Mouse (Mus musculus) megakaryocyte, embryonic 14.5 days (primary cell): Measurements from ENCODE around the gene Myof. TPM values are rescaled to one million over a fixed set of nuclear protein-coding genes. Genes with fewer than 3 reads are reported as not detected.

Source experiments
- H3K27me3 ChIP-seq: replicated peaks from 2 replicates; pipeline ENCODE3; 2012; ENCODE audit warnings: inconsistent platforms
- H3K36me3 ChIP-seq: replicated peaks from 2 replicates; pipeline ENCODE3; 2012; ENCODE audit warnings: low read length, inconsistent platforms, mixed read lengths
- H3K4me1 ChIP-seq: 2 replicates; pipeline ENCODE4 v1.6.1; 2012; ENCODE audit warnings: inconsistent platforms
- H3K4me3 ChIP-seq: replicated peaks from 2 replicates; pipeline ENCODE3; 2012; ENCODE audit warnings: moderate library complexity, mild to moderate bottlenecking, inconsistent platforms
- H3K9me3 ChIP-seq: 2 replicates; pipeline ENCODE4 v1.6.1; 2012; ENCODE audit warnings: inconsistent platforms
- FLI1 ChIP-seq: IDR thresholded peaks from 2 replicates; pipeline ENCODE4 v1.6.1; 2012; ENCODE audit warnings: low read length, inconsistent platforms, mixed read lengths
- GATA1 ChIP-seq: IDR thresholded peaks from 3 replicates; pipeline ENCODE4 v1.6.1; 2012; ENCODE audit warnings: mixed read lengths, low read length, inconsistent platforms, borderline replicate concordance
- polyA plus RNA-seq: library from polyadenylated mRNA; stranded (reverse); fragments of >175 nt; gene quantifications from 2 replicates; pipeline ENCODE4 v1.2.3, GENCODE M21; 2012; ENCODE audit warnings: low replicate concordance; ENCODE audit not compliant: insufficient read depth

The Myof gene
- polyA plus RNA-seq, 1 experiment: 6.2 TPM

DNA sequence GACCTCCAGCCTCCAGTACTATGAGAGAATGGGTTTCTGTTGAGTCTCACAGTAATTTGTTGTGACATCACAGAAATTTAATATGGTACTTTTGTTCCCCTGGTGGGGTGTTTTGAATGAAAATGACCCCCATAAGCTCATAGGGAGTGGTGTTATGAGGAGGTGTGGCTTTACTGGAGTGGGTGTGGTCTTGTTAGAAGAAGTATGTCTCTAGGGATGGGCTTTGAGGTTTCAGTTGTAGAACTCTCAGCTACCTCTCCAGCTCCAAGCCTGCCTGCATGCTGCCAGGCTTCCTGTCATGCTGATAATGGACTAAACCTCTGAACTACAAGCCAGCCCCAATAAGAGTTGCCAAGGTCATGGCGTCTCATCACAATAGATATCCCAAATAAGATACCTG lies 6.3 kb upstream of the Myof start:
- peaks cover 35% of the 10 kb centered on the region for H3K27me3 ChIP-seq
- TF ChIP-seq GATA1 (no peak), FLI1 (no peak)
- H3K9me3 ChIP-seq: peaks cover 7% of the 10 kb centered on the region
- peaks cover 8% of the 10 kb centered on the region for H3K4me1 ChIP-seq
- H3K36me3 ChIP-seq: no peaks in the 10 kb centered on the region
- no peak overlapping the region for H3K4me3 ChIP-seq

DNA sequence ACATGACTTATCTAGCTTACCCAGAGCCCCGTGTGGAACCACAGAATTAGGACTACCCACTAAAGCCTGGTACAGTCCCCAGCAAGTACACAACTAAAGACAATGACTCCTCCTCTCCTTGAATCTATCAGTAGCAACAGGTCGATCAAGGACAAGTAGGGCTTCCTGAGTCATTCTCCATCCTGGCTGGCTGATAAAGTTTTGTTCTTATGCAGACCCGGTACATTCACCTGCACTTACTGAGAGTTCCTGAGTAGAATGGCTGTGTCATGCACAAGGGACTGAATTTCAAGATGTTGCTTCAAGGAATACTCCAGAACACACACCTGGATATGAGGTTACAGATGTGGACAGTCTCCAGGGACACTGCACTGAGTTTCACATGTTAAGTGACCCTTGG lies 1.8 kb upstream of the Myof start:
- no peak for TF ChIP-seq FLI1
- TF ChIP-seq GATA1: no peak
- Histone ChIP-seq H3K27me3 (peaks cover 64% of the 10 kb centered on the region), H3K9me3 (peaks cover 9% of the 10 kb centered on the region), H3K36me3 (no peaks in the 10 kb centered on the region), H3K4me1 (peaks cover 7% of the 10 kb centered on the region), H3K4me3 (no peak overlapping the region)

- TF ChIP-seq FLI1 (no peak), GATA1 (no peak)
- peaks cover 75% of the 10 kb centered on the region for H3K27me3 ChIP-seq
- H3K36me3 ChIP-seq: no peaks in the 10 kb centered on the region
- peaks cover 7% of the 10 kb centered on the region for H3K4me1 ChIP-seq
- peak overlapping the region; percentile 53 for H3K4me3 ChIP-seq
- H3K9me3 ChIP-seq: peaks cover 9% of the 10 kb centered on the region
Observed at GRCm38 (mm10) chr19:38042261-38042722, 1.1 kb downstream of the Myof start.

GRCm38 (mm10) chr19:38038267-38038666 lies 5.1 kb downstream of the Myof start:
- H3K36me3 ChIP-seq: no peaks in the 10 kb centered on the region
- H3K9me3 ChIP-seq: no peaks in the 10 kb centered on the region
- peaks cover 83% of the 10 kb centered on the region for H3K27me3 ChIP-seq
- peaks cover 9% of the 10 kb centered on the region for H3K4me1 ChIP-seq
- no peak overlapping the region for H3K4me3 ChIP-seq
- TF ChIP-seq GATA1 (no peak), FLI1 (no peak)

GRCm38 (mm10) chr19:38035766-38036165 lies 7.6 kb downstream of the Myof start:
- Histone ChIP-seq H3K36me3 (no peaks in the 10 kb centered on the region), H3K27me3 (peaks cover 72% of the 10 kb centered on the region), H3K9me3 (no peaks in the 10 kb centered on the region), H3K4me3 (no peak overlapping the region), H3K4me1 (peaks cover 13% of the 10 kb centered on the region)
- no peak for TF ChIP-seq GATA1
- TF ChIP-seq FLI1: no peak

GRCm38 (mm10) chr19:38034696-38035095 lies 8.7 kb downstream of the Myof start:
- TF ChIP-seq GATA1: no peak
- H3K27me3 ChIP-seq: peaks cover 62% of the 10 kb centered on the region

GRCm38 (mm10) chr19:38033735-38034057 lies 9.7 kb downstream of the Myof start:
- Histone ChIP-seq H3K27me3 (peaks cover 57% of the 10 kb centered on the region), H3K4me1 (peaks cover 13% of the 10 kb centered on the region), H3K9me3 (no peaks in the 10 kb centered on the region), H3K4me3 (peak overlapping the region; percentile 54), H3K36me3 (no peaks in the 10 kb centered on the region)
- no peak for TF ChIP-seq FLI1
- TF ChIP-seq GATA1: no peak

More at GRCm38 (mm10) chr19:38034696-38035095, 8.7 kb downstream of the Myof start:
- Histone ChIP-seq H3K4me1 (peaks cover 13% of the 10 kb centered on the region), H3K4me3 (no peak overlapping the region), H3K36me3 (no peaks in the 10 kb centered on the region), H3K9me3 (no peaks in the 10 kb centered on the region)

- Histone ChIP-seq H3K4me3 (peak overlapping the region; percentile 54), H3K36me3 (no peaks in the 10 kb centered on the region), H3K9me3 (no peaks in the 10 kb centered on the region), H3K27me3 (peaks cover 52% of the 10 kb centered on the region), H3K4me1 (peaks cover 13% of the 10 kb centered on the region)
- no peak for TF ChIP-seq GATA1
- no peak for TF ChIP-seq FLI1
Observed at GRCm38 (mm10) chr19:38032993-38033734, 10.2 kb downstream of the Myof start.

- Histone ChIP-seq H3K4me1 (peaks cover 13% of the 10 kb centered on the region), H3K9me3 (no peaks in the 10 kb centered on the region), H3K36me3 (no peaks in the 10 kb centered on the region), H3K27me3 (peaks cover 43% of the 10 kb centered on the region), H3K4me3 (no peak overlapping the region)
- TF ChIP-seq FLI1 (no peak), GATA1 (no peak)
Observed at GRCm38 (mm10) chr19:38031144-38031543, 12.2 kb downstream of the Myof start.

DNA sequence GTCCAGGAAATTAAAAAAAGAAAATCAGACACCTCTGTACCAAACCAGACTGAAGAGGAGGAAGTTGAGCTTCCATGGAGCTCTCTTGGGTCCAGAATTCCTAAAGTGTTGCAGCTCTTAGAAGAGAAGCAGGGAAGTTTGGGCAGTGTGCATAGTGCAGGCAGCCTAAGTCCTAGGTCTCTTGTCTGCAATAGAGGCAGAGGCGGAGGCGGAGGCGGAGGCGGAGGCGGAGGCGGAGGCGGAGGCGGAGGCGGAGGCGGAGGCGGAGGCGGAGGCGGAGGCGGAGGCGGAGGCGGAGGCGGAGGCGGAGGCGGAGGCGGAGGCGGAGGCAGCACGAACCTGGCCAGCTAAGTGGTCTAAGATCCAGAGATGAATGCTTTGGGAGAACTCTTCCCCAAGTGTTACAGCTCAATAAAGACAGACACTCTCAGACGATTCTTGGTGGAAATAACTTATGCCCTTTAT lies 12.7 kb downstream of the Myof start:
- peaks cover 45% of the 10 kb centered on the region for H3K27me3 ChIP-seq
- H3K4me3 ChIP-seq: peak overlapping the region; percentile 28
- H3K36me3 ChIP-seq: no peaks in the 10 kb centered on the region
- peaks cover 13% of the 10 kb centered on the region for H3K4me1 ChIP-seq
- no peaks in the 10 kb centered on the region for H3K9me3 ChIP-seq
- TF ChIP-seq FLI1 (no peak), GATA1 (no peak)

DNA sequence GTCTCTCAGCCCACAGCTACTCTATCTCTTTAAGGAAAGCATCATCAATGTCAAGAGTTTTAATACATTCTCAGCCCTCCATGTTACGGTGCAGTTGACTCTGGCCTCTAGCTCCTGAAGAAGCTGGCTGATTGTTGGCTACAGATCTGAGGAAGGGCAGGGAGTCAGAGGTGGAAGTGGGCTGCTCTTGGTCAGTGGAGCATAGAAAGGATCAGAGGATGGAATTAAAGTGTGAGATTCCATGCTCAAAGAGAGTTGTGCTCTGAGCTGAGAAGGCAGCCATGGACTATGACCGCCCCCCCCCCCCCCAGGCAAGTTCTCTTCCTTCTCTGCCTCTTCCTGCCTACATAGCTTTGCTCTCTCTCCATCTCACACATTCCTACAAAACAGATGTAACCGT lies 13.5 kb downstream of the Myof start:
- Histone ChIP-seq H3K9me3 (no peaks in the 10 kb centered on the region), H3K4me1 (peaks cover 13% of the 10 kb centered on the region), H3K4me3 (no peak overlapping the region), H3K27me3 (peaks cover 44% of the 10 kb centered on the region), H3K36me3 (no peaks in the 10 kb centered on the region)
- no peak for TF ChIP-seq GATA1
- TF ChIP-seq FLI1: no peak
